Mouse (Mus musculus): ENCODE measurements around the gene Fbxo46. TPM values are rescaled to one million over a fixed set of nuclear protein-coding genes. Genes with fewer than 3 reads are reported as not detected.
"Not testable (repeated sequence)": the region's sequence is repeated elsewhere in the genome, so short reads cannot be mapped to it uniquely, and the experiment has no call there.

Gene Fbxo46
- total RNA-seq (2021): 11.7 and 15.1 TPM in 2 replicates
- long read RNA-seq, full-length matches to known transcripts: 13 of 20 reads
- long read RNA-seq, partial matches to known transcripts: 7 of 20 reads
- long read RNA-seq, other reads (novel, unspliced or antisense): 0 of 20 reads

- DNase-seq: peak; percentile 80
Observed at GRCm38 (mm10) chr7:19119631-19120429, at the start of gene Fbxo46. TSS of gene Fbxo46 (plus strand) at chr7:19119859.

- DNase-seq: not testable (repeated sequence)
Observed at GRCm38 (mm10) chr7:19071024-19071423, 48.6 kb upstream of the Fbxo46 start.

- DNase-seq: peak; percentile 51
Observed at GRCm38 (mm10) chr7:19073504-19073903, 46.2 kb upstream of the Fbxo46 start.

GRCm38 (mm10) chr7:19074494-19074893 is 45.2 kb upstream of the Fbxo46 start:
- DNase-seq: no peak

GRCm38 (mm10) chr7:19075231-19075630 is 44.4 kb upstream of the Fbxo46 start:
- DNase-seq: no peak

- peak; percentile 94 for DNase-seq
Observed at GRCm38 (mm10) chr7:19075723-19076585, 43.7 kb upstream of the Fbxo46 start, which contains the start of gene Dmwd. TSS of gene Dmwd (plus strand) at chr7:19076227.

- DNase-seq: peak; percentile 26
Observed at GRCm38 (mm10) chr7:19076586-19076991, 43.1 kb upstream of the Fbxo46 start.

- no peak for DNase-seq
Observed at GRCm38 (mm10) chr7:19077761-19078160, 41.9 kb upstream of the Fbxo46 start.

- no peak for DNase-seq
Observed at GRCm38 (mm10) chr7:19078732-19079131, 40.9 kb upstream of the Fbxo46 start.

GRCm38 (mm10) chr7:19080451-19080950 is 39.2 kb upstream of the Fbxo46 start:
- DNase-seq: no peak

- DNase-seq: no peak
Observed at GRCm38 (mm10) chr7:19082171-19082570, 37.5 kb upstream of the Fbxo46 start.

- DNase-seq: peak; percentile 22
Observed at GRCm38 (mm10) chr7:19083096-19083495, 36.6 kb upstream of the Fbxo46 start.

- DNase-seq: peak; percentile 67
Observed at GRCm38 (mm10) chr7:19083701-19084100, 36.0 kb upstream of the Fbxo46 start, which contains the start of gene Dmpk. TSS of gene Dmpk (plus strand) at chr7:19083849.

- peak; percentile 31 for DNase-seq
Observed at GRCm38 (mm10) chr7:19084277-19084771, 35.3 kb upstream of the Fbxo46 start.

- DNase-seq: peak; percentile 20
Observed at GRCm38 (mm10) chr7:19084921-19085473, 34.7 kb upstream of the Fbxo46 start.

- DNase-seq: no peak
Observed at GRCm38 (mm10) chr7:19085495-19085894, 34.2 kb upstream of the Fbxo46 start.

- peak; percentile 81 for DNase-seq
Observed at GRCm38 (mm10) chr7:19086042-19086441, 33.6 kb upstream of the Fbxo46 start.

- no peak for DNase-seq
Observed at GRCm38 (mm10) chr7:19086760-19087159, 32.9 kb upstream of the Fbxo46 start.

GRCm38 (mm10) chr7:19088813-19089212 is 30.8 kb upstream of the Fbxo46 start:
- DNase-seq: peak; percentile 70

- DNase-seq: no peak
Observed at GRCm38 (mm10) chr7:19091913-19092312, 27.7 kb upstream of the Fbxo46 start.

GRCm38 (mm10) chr7:19092381-19093173 is 27.1 kb upstream of the Fbxo46 start:
- peak; percentile 66 for DNase-seq

Measured in adrenal gland, postnatal 25 days (tissue).